24 mouse cellular contexts compared by ENCODE assay signal in the genomic region with DNA sequence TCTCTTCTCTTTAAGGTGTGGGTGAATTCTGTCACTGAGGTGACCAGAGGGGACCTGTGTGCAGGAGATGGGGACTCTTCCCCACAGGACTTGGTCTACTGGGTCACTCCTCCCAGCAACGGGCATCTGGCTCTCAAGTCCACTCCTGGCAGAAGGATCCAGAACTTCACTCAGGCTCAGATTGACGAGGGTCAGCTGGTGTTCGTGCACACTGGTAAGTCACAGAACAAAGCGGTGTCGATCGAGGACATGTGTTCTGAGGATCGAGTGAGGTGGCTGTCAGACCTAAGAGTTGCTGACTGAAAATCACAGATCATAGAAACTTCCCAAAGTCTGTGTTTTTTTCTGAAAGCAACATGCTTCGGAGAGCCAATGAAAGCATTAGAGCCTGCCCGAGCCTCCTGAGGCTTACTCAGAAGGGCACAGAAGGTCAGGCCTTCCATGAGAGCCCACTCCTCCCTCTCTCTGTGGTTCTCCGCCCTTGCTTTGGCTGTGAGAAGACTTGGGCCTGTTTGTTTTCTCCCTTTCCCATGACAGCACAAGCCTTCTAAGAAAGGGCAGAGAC. TPM values are rescaled to one million over a fixed set of nuclear protein-coding genes. Genes with fewer than 3 reads are reported as not detected.
DNase-seq lines count a peak whose midpoint lies in the region; ATAC-seq lines count a peak whose summit lies in the region.
"Had no signal": no experiment of that assay in that cellular context is flagged by ENCODE, and none has a peak within 500 bp of the region (broad histone marks: within the 10 kb centered on the region; RNA-seq: fewer than 3 reads in every experiment).

No protein-coding gene starts in this region.

- 76% methylated on average over 10 of the region's 10 CpGs for WGBS in heart, embryonic 10.5 days
- WGBS in lung, embryonic 16.5 days: 51% methylated on average over 10 of the region's 10 CpGs

- peak overlapping the region; percentile 29; the same call in 1 of the 2 replicates for H3K27ac ChIP-seq in heart, embryonic 10.5 days
- H3K27ac ChIP-seq in lung, embryonic 16.5 days (ENCODE audit: low read length): no peak overlapping the region
- H3K27ac ChIP-seq: embryonic facial prominence, embryonic 15.5 days; forebrain, embryonic 10.5 days; heart, adult 2 months; heart, embryonic 15.5 days; hindbrain, embryonic 12.5 days; hindbrain, postnatal 0 days had no signal

- no peak overlapping the region for H3K4me3 ChIP-seq in heart, embryonic 10.5 days
- no peak overlapping the region for H3K4me3 ChIP-seq in lung, embryonic 16.5 days (ENCODE audit: low read length)
- H3K4me3 ChIP-seq: embryonic facial prominence, embryonic 15.5 days; erythroblast, embryonic 14.5 days; forebrain, embryonic 10.5 days; heart, adult 2 months; heart, embryonic 15.5 days; hindbrain, embryonic 12.5 days had no signal

- peaks cover 10% of the 10 kb centered on the region; the same call in 1 of the 2 replicates for H3K4me1 ChIP-seq in heart, embryonic 10.5 days
- 0 out of 2 replicates have a peak, but pooled peaks cover 2% of the 10 kb centered on the region for H3K4me1 ChIP-seq in lung, embryonic 16.5 days (replicated peaks; ENCODE audit: control insufficient read depth, insufficient read depth, low read length)
- H3K4me1 ChIP-seq: heart, embryonic 15.5 days; hindbrain, embryonic 12.5 days had no signal

- H3K27me3 ChIP-seq in heart, embryonic 10.5 days (ENCODE audit: insufficient read depth, poor library complexity, severe bottlenecking): no peaks in the 10 kb centered on the region
- no peaks in the 10 kb centered on the region for H3K27me3 ChIP-seq in lung, embryonic 16.5 days (ENCODE audit: control insufficient read depth, insufficient read depth, low read depth, low read length)
- H3K27me3 ChIP-seq: CH12.LX; embryonic facial prominence, embryonic 15.5 days; heart, embryonic 15.5 days; Patski had no signal

- ATAC-seq in lung, embryonic 16.5 days (ENCODE audit: low read depth): peak; percentile 60; the same call in 1 of the 2 replicates
- ATAC-seq: activated CD4-positive, CD25-positive, alpha-beta regulatory T cell, adult 4 months; forebrain, embryonic 14.5 days; hindbrain, postnatal 0 days; Patski had no signal

- H3K4me2 ChIP-seq in lung, embryonic 16.5 days (ENCODE audit: low read depth, low read length): no peak overlapping the region
- H3K4me2 ChIP-seq: embryonic facial prominence, embryonic 15.5 days; heart, embryonic 15.5 days; hindbrain, embryonic 12.5 days had no signal

- no peak for DNase-seq in heart, embryonic 10.5 days (ENCODE audit: low spot score)
- DNase-seq in heart, adult 11 months: no peak
- DNase-seq in lung, postnatal 10 days: peak; percentile 66
- peak; percentile 24 to 67 for DNase-seq in lung, postnatal 4 days
- DNase-seq in cerebellum, adult 9-10 months: no peak
- no peak for DNase-seq in ovary, postnatal 36 days (ENCODE audit: low spot score)
- DNase-seq: adrenal gland, postnatal 14 days; cerebellum, adult 11-12 months; cerebellum, postnatal 10 days; embryo, embryonic 11 days; gastrocnemius, postnatal 10 days; heart, postnatal 4 days had no signal

- H3K9ac ChIP-seq in lung, embryonic 16.5 days (ENCODE audit: low read length): no peak overlapping the region
- H3K9ac ChIP-seq: embryonic facial prominence, embryonic 15.5 days; heart, embryonic 15.5 days; hindbrain, embryonic 12.5 days had no signal

- H3K36me3 ChIP-seq in heart, embryonic 10.5 days: no peaks in the 10 kb centered on the region
- no peaks in the 10 kb centered on the region for H3K36me3 ChIP-seq in lung, embryonic 16.5 days (ENCODE audit: control insufficient read depth, insufficient read depth, low read length)
- H3K36me3 ChIP-seq: embryonic facial prominence, embryonic 15.5 days; forebrain, embryonic 10.5 days; heart, embryonic 15.5 days; hindbrain, embryonic 12.5 days had no signal

- H3K9me3 ChIP-seq in heart, embryonic 10.5 days: no peaks in the 10 kb centered on the region
- no peaks in the 10 kb centered on the region for H3K9me3 ChIP-seq in lung, embryonic 16.5 days (ENCODE audit: control insufficient read depth, low read length)
- H3K9me3 ChIP-seq: embryonic facial prominence, embryonic 15.5 days; forebrain, embryonic 10.5 days; heart, embryonic 15.5 days; hindbrain, embryonic 12.5 days had no signal

RNA-seq across cellular contexts. Expression of a gene that starts 49.5 kb away (rescaled TPM):
- 2.8 and 3.4 TPM in 2 replicates for polyA plus RNA-seq in heart, embryonic 10.5 days (2016; fragmentation: Nextera tagmentation; extraction: Ambion mirVana)
- polyA plus RNA-seq in lung, embryonic 16.5 days (2015; fragmentation: Nextera tagmentation; extraction: Ambion mirVana): 5.9 and 6.3 TPM in 2 replicates
- polyA plus RNA-seq: activated CD4-positive, CD25-positive, alpha-beta regulatory T cell, adult 4 months; erythroblast, embryonic 14.5 days had no signal

Comparison
In these comparisons a context has a peak if more than half of its experiments do, and no peak if none do; other contexts are left out.
1. DNase-seq: peak in lung, postnatal 10 days (single experiment) and lung, postnatal 4 days (2 of 2); none in heart, embryonic 10.5 days (single experiment), heart, adult 11 months (single experiment), cerebellum, adult 9-10 months (single experiment) and ovary, postnatal 36 days (single experiment).